Mouse (Mus musculus): Measurements from ENCODE around the gene Myrfl. TPM values are rescaled to one million over a fixed set of nuclear protein-coding genes. Genes with fewer than 3 reads are reported as not detected.

Gene Myrfl
- polyA plus RNA-seq, 1 experiment from 2014 or later: 0.19 TPM

DNA sequence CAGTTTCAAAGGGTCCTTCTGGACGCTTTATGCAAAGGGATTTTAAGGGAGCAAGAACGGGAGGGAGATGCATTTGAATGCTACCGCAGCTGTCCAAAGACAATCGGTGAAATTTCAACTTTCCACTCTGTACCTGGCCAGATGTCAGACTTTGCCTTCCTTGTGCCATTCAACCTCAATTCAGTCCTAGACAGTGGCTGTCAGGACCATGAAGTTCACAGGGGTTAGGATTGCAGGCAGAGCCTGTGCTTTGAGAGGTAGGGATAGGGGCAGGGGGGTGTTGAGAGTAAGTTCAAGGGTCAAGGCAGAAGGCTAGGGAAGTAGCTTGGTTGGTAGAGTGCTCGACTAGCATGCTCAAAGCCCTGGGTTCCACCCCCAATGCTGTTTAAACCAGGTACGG is 25.9 kb downstream of the Myrfl start:
- no peak overlapping the region for H3K27ac ChIP-seq
- no peak for ATAC-seq (ENCODE audit: insufficient number of reproducible peaks, low FRiP score, low TSS enrichment, low read depth)
- no peak overlapping the region for H3K9ac ChIP-seq
- no peak overlapping the region for H3K4me2 ChIP-seq
- no peaks in the 10 kb centered on the region for H3K27me3 ChIP-seq
- no peak overlapping the region for H3K4me3 ChIP-seq
- H3K9me3 ChIP-seq: no peaks in the 10 kb centered on the region
- H3K36me3 ChIP-seq: no peaks in the 10 kb centered on the region
- WGBS: 80% methylated on average over 6 of the region's 6 CpGs
- H3K4me1 ChIP-seq: no peaks in the 10 kb centered on the region

DNA sequence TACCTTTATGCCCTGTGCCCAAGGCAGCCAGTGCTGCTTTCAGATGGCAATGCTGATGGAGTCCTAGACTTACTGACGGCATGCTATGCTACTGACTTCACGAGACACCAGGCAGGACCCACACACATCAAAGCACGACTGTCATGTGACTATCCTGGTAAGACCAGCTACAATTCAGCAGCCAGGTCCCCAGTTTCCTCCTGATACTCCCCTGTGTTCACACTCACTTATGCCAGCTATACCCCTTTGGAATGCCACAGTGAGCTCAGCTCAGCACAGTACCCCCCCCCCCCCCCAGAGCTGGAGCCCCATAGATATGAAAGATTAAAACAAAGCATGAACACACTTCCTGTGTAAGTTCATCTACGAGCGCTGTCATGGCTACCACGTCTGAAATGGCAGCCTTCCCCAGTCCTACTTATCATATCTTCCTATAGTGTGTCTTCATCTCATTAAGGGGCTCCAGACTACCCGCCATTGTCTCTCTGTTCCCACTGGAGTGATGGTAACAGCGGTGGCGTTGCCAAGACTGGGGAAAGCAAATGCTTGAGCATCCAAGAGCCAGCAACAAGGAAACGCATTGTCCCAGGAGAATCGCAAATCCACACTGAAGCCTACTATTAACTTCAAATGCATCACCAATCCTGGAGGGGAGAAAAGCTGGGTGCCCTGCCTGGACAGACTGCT is 43.4 kb downstream of the Myrfl start:
- no peak for ATAC-seq (ENCODE audit: insufficient number of reproducible peaks, low FRiP score, low TSS enrichment, low read depth)
- Histone ChIP-seq H3K4me3 (no peak overlapping the region), H3K27me3 (no peaks in the 10 kb centered on the region), H3K9ac (no peak overlapping the region), H3K9me3 (no peaks in the 10 kb centered on the region), H3K4me1 (peaks cover 9% of the 10 kb centered on the region; the same call in 1 of the 2 replicates), H3K4me2 (no peak overlapping the region), H3K36me3 (no peaks in the 10 kb centered on the region), H3K27ac (no peak overlapping the region)
- 80% methylated on average over 11 of the region's 11 CpGs for WGBS

DNA sequence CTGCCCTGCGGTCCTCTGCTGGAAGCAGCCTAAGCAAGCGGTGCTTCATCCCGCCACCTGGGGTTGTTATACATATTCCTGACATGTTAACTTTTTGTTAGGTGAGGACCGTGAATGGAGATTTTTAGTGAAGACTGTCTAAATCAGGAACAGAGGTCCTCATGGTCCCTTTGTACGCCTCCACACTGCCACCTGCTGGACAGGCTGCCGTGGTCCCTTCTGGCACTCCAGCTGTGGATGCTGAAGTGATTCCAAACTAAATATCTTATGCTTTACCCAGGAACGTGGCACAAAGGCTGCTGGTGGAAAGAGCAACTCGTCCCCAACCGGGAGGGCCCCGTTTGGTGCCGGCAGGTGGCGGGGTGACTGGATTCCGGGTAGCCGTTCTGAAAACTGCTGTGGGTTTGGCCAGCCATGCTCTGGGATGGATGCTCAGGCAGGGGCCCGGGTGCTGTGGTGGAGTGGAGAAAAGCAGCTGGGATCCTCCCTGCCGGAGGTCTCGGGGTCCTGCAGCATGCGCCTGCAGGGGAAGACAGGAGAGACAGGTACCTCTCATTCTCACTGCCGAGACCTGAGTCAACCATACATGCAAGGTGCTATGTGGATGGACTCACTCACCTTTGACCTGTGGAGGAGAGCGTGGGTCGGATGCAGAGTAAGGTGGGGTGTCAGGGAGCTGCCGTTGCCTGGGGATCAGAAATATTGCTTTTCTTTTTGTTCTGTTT is 47.8 kb downstream of the Myrfl start:
- H3K27me3 ChIP-seq: no peaks in the 10 kb centered on the region
- H3K4me3 ChIP-seq: peak overlapping the region; percentile 5; the same call in 1 of the 2 replicates
- H3K9me3 ChIP-seq: no peaks in the 10 kb centered on the region
- 19% methylated on average over 22 of the region's 22 CpGs for WGBS
- no peak overlapping the region for H3K27ac ChIP-seq
- no peak; the same call in 1 of the 2 replicates for ATAC-seq (ENCODE audit: insufficient number of reproducible peaks, low FRiP score, low TSS enrichment, low read depth)
- H3K4me2 ChIP-seq: peak overlapping the region; percentile 38
- H3K4me1 ChIP-seq: peaks cover 9% of the 10 kb centered on the region; the same call in 1 of the 2 replicates
- H3K9ac ChIP-seq: no peak overlapping the region
- no peaks in the 10 kb centered on the region for H3K36me3 ChIP-seq

DNA sequence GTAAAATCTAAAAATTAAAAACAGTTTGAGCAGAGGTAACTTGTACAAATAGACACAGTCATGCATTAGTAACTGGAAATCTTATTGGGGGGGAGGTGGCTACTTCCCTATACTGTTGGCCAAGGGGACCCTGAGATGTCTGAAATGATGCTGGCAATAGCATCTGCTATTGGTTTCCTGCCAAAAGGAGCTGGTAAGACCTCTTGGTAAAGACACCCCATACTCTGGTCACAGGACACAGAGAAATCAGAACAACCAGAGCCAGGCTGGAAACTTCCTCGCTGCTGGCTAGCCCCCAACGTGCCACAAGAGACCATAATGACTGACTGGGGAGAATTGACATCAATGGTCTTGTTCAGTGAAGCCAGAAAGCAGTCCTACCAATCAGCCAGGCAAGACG is 55.2 kb downstream of the Myrfl start:
- Histone ChIP-seq H3K27ac (no peak overlapping the region), H3K9me3 (no peaks in the 10 kb centered on the region), H3K36me3 (no peaks in the 10 kb centered on the region), H3K27me3 (no peaks in the 10 kb centered on the region), H3K9ac (no peak overlapping the region), H3K4me1 (no peaks in the 10 kb centered on the region), H3K4me3 (no peak overlapping the region), H3K4me2 (no peak overlapping the region)
- no peak for ATAC-seq (ENCODE audit: insufficient number of reproducible peaks, low FRiP score, low TSS enrichment, low read depth)
- WGBS: 76% methylated on average over 3 of the region's 3 CpGs

DNA sequence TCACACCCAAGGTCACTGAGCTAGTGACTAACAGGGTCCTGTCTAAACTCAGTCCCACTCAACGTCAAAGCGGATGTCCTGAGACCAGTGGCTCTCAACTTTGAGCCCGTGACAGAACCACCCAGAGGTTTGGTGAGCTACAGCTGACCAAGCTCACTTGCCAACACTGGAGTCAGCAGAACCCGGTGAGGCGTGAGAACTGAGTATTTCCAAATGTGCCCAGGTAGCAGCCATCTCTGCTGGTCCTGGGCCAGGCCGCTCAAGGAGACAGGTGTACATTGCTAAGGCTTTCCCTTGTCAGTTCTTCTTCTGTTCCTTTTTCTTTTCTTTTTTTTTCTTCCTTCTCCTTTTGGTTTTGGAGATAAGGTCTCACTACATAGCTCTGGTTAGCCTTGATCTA is 66.0 kb downstream of the Myrfl start:
- Histone ChIP-seq H3K9ac (no peak overlapping the region), H3K4me3 (no peak overlapping the region), H3K4me2 (no peak overlapping the region), H3K27ac (no peak overlapping the region), H3K4me1 (peaks cover 5% of the 10 kb centered on the region; the same call in 1 of the 2 replicates), H3K27me3 (no peaks in the 10 kb centered on the region), H3K9me3 (no peaks in the 10 kb centered on the region), H3K36me3 (no peaks in the 10 kb centered on the region)
- 76% methylated on average over 6 of the region's 6 CpGs for WGBS
- no peak for ATAC-seq (ENCODE audit: insufficient number of reproducible peaks, low FRiP score, low TSS enrichment, low read depth)

DNA sequence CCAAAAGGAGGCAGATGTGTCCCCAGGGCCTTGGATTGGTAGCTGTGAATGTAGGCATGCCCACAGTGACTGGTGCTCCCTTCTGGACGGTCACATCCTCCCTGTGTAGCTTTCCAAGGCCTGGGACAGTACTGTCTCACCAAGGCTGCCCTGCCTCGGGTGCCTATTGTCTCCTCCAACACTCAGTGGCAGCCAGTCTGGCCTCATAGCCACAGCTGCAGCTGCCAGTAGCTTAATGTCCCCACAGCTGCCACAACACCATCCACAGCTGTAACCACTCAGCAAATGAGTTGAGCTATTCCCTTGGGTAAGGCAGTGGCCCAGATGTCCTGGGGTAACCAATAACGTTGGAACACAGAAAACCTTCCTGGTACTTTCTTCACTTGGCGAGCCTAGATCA is 68.6 kb downstream of the Myrfl start:
- no peak overlapping the region for H3K9ac ChIP-seq
- H3K36me3 ChIP-seq: no peaks in the 10 kb centered on the region
- no peak overlapping the region for H3K4me3 ChIP-seq
- H3K9me3 ChIP-seq: no peaks in the 10 kb centered on the region
- no peak overlapping the region for H3K4me2 ChIP-seq
- no peak overlapping the region for H3K27ac ChIP-seq
- 33% methylated on average over 4 of the region's 4 CpGs for WGBS
- no peaks in the 10 kb centered on the region for H3K27me3 ChIP-seq
- peaks cover 5% of the 10 kb centered on the region; the same call in 1 of the 2 replicates for H3K4me1 ChIP-seq
- no peak for ATAC-seq (ENCODE audit: insufficient number of reproducible peaks, low FRiP score, low TSS enrichment, low read depth)

DNA sequence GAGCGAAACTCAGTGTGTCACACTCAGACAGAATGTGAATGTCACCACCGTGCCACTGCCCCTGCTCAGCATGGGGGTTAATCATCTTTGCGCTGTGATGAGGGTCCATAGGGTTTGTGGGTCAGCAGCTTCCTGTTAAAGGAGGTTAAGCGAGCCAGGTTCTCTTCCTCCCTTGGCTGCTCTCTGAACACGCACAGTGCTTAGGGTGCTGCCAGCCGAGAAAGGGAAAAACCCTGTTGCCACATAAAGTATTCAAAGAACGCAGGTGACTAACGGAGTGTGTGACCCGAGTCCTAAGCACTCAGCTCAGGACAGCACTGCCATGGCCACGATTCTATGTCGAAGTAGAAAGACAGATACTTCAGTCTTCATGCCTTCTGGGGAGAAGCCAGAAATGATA is 69.4 kb downstream of the Myrfl start:
- Histone ChIP-seq H3K4me1 (peaks cover 5% of the 10 kb centered on the region; the same call in 1 of the 2 replicates), H3K4me2 (no peak overlapping the region), H3K4me3 (no peak overlapping the region), H3K36me3 (no peaks in the 10 kb centered on the region), H3K9me3 (no peaks in the 10 kb centered on the region), H3K27ac (no peak overlapping the region), H3K27me3 (no peaks in the 10 kb centered on the region), H3K9ac (no peak overlapping the region)
- ATAC-seq (ENCODE audit: insufficient number of reproducible peaks, low FRiP score, low TSS enrichment, low read depth): no peak
- WGBS: 77% methylated on average over 11 of the region's 11 CpGs

DNA sequence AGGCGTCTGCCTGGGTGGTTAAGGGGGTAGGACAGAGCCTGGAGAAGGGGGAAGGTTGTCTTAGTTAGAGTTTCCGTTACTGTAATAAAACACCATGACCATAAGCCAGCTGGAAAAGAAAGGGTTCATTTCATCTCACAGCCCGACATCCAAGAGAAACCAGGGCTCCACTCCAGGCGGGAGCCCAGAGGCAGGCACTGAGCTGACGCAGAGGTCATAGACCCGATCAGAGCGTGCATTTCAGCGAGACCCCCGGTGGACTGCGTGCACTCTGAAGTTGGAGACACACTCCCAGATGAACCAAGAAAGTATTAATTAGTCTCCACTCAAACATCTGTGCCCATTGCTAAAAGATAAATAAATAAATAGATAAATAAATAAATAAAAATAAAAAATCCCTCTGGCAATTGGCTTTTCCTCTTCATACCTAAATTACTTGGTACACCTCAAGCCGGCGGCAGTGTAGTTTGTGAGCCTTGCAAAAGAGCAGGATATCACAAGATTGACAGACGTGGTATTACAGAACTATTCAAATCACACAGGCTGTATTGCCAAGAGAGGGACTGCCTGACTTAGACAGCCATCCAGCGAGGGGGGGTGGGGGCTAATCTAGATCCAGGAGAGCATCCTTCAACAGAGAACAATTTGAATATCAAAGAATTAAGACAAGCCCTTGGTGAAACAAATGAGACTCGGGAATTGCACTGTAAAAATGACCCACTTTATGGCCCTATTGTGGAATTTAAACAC is 81.2 kb downstream of the Myrfl start:
- ATAC-seq (ENCODE audit: insufficient number of reproducible peaks, low FRiP score, low TSS enrichment, low read depth): no peak
- no peak overlapping the region for H3K4me2 ChIP-seq
- H3K9ac ChIP-seq: no peak overlapping the region
- peaks cover 3% of the 10 kb centered on the region; the same call in 1 of the 2 replicates for H3K27me3 ChIP-seq
- H3K36me3 ChIP-seq: no peaks in the 10 kb centered on the region
- no peaks in the 10 kb centered on the region for H3K9me3 ChIP-seq
- H3K27ac ChIP-seq: no peak overlapping the region
- 28% methylated on average over 15 of the region's 15 CpGs for WGBS
- H3K4me3 ChIP-seq: no peak overlapping the region
- H3K4me1 ChIP-seq: peaks cover 7% of the 10 kb centered on the region

DNA sequence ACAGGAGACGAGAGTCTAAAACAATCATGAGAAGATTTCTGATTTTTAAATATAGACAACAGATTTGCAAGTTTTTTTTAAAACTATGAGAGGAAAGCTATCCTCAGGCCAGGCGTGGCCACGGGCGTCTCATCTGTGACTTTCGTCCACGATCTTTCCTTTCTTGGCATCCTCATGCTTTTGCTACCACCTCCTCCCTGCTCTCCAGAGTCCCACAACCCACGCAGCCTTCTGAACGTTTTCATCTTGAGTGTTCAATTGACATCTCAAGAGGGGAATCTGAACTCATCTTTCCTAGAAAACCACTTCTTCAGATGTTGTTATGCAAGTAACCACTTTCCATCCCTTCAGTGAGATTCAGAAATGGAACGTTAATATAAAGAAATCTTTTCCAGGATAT is 83.6 kb downstream of the Myrfl start:
- H3K27me3 ChIP-seq: peaks cover 3% of the 10 kb centered on the region; the same call in 1 of the 2 replicates
- WGBS: 86% methylated on average over 9 of the region's 9 CpGs
- no peak overlapping the region for H3K4me3 ChIP-seq
- H3K27ac ChIP-seq: no peak overlapping the region
- no peaks in the 10 kb centered on the region for H3K36me3 ChIP-seq
- no peaks in the 10 kb centered on the region for H3K9me3 ChIP-seq
- H3K9ac ChIP-seq: no peak overlapping the region
- no peak for ATAC-seq (ENCODE audit: insufficient number of reproducible peaks, low FRiP score, low TSS enrichment, low read depth)
- H3K4me1 ChIP-seq: peaks cover 7% of the 10 kb centered on the region
- H3K4me2 ChIP-seq: no peak overlapping the region

DNA sequence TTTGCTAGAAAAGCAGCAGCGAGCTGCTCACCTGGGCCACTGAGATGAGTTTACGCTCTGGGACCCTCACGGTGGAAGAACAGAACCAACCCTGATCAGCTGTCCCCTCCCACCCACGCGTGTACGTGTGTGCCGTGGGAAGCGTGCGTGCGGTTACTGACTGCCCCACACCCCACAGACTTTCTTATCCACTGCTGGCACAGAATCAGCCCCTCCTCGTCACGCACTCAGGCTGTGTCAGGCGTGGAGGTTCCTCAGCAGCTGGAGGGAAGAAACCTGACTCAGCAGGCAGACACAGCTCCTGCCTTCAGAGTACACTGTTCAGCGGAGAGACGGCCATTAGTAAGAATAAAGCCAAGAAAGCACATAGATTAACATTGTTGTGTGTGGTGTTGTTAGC is 86.0 kb downstream of the Myrfl start:
- Histone ChIP-seq H3K27me3 (no peaks in the 10 kb centered on the region), H3K4me1 (peaks cover 7% of the 10 kb centered on the region), H3K36me3 (no peaks in the 10 kb centered on the region), H3K27ac (no peak overlapping the region), H3K9ac (no peak overlapping the region), H3K4me3 (no peak overlapping the region), H3K4me2 (no peak overlapping the region), H3K9me3 (no peaks in the 10 kb centered on the region)
- ATAC-seq (ENCODE audit: insufficient number of reproducible peaks, low FRiP score, low TSS enrichment, low read depth): no peak
- 79% methylated on average over 15 of the region's 15 CpGs for WGBS

DNA sequence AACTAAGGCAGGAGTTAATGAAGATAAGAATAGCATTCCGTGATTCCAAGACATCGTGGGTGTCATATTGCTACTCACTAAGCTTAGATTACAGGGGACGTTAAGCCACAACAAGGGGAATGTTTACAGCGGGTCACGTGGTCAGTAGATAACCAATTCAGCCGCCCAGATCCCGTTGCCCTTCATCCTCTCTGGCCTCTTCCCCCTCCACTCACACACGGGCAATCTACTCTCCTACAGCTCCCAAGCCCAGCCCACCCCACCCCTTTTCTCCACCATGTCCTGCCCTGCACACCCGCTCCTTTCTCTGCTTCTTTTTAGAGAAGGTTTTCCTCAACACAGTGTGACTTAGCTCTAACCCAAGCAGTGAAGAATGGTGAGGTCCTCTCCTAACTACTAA is 87.3 kb downstream of the Myrfl start:
- WGBS: 65% methylated on average over 9 of the region's 9 CpGs
- H3K4me3 ChIP-seq: no peak overlapping the region
- no peaks in the 10 kb centered on the region for H3K27me3 ChIP-seq
- ATAC-seq (ENCODE audit: insufficient number of reproducible peaks, low FRiP score, low TSS enrichment, low read depth): no peak
- no peaks in the 10 kb centered on the region for H3K4me1 ChIP-seq
- H3K27ac ChIP-seq: no peak overlapping the region
- H3K4me2 ChIP-seq: no peak overlapping the region
- no peaks in the 10 kb centered on the region for H3K36me3 ChIP-seq
- no peaks in the 10 kb centered on the region for H3K9me3 ChIP-seq
- no peak overlapping the region for H3K9ac ChIP-seq

Data from limb, embryonic 15.5 days (tissue).